Mouse (Mus musculus) testis, adult 2 months (tissue): ENCODE data around the gene Gm43517. TPM values are rescaled to one million over a fixed set of nuclear protein-coding genes. Genes with fewer than 3 reads are reported as not detected.
A peak's percentile ranks its signal among the peaks of the same experiment; 100 is the strongest.

Experiments used
- H3K27ac ChIP-seq: fragments of 200-500 bp; 2 replicates; pipeline ENCODE4 v1.5.1; 2012; ENCODE audit warnings: low read depth, low read length; ENCODE audit not compliant: control insufficient read depth, insufficient read depth
- H3K27me3 ChIP-seq: fragments of 200-500 bp; 2 replicates; pipeline ENCODE4 v1.6.1; 2012; ENCODE audit warnings: mild to moderate bottlenecking, low read length, moderate library complexity; ENCODE audit not compliant: control insufficient read depth, insufficient read depth
- H3K36me3 ChIP-seq: fragments of 200-500 bp; 2 replicates; pipeline ENCODE4 v1.6.1; 2012; ENCODE audit warnings: mild to moderate bottlenecking, low read length; ENCODE audit not compliant: control insufficient read depth, insufficient read depth
- H3K4me1 ChIP-seq: fragments of 200-500 bp; 2 replicates; pipeline ENCODE4 v1.6.1; 2012; ENCODE audit warnings: low read length; ENCODE audit not compliant: control insufficient read depth, insufficient read depth
- H3K4me3 ChIP-seq: fragments of 200-500 bp; 2 replicates; pipeline ENCODE4 v1.5.1; 2012; ENCODE audit warnings: low read depth, mild to moderate bottlenecking, low read length, moderate library complexity, mixed read lengths; ENCODE audit not compliant: control insufficient read depth
- CTCF ChIP-seq: fragments of 200-500 bp; IDR thresholded peaks from 2 replicates; pipeline ENCODE4 v1.5.1; 2012; ENCODE audit warnings: low read depth, mild to moderate bottlenecking, inconsistent platforms, low read length, moderate library complexity; ENCODE audit not compliant: control insufficient read depth, insufficient read depth, insufficient replicate concordance
- POLR2A ChIP-seq: fragments of 200-500 bp; IDR thresholded peaks from 2 replicates; pipeline ENCODE4 v1.6.1; 2012; ENCODE audit warnings: low read depth, mild to moderate bottlenecking, inconsistent platforms, low read length, moderate library complexity; ENCODE audit not compliant: control insufficient read depth
- polyA plus RNA-seq: library from polyadenylated mRNA; depleted of rRNA; stranded (reverse); fragments of >200 nt; gene quantifications from 2 replicates; pipeline ENCODE4 v1.2.3, GENCODE M21; 2012

The Gm43517 gene
- polyA plus RNA-seq, 1 experiment: 0.02 TPM

DNA sequence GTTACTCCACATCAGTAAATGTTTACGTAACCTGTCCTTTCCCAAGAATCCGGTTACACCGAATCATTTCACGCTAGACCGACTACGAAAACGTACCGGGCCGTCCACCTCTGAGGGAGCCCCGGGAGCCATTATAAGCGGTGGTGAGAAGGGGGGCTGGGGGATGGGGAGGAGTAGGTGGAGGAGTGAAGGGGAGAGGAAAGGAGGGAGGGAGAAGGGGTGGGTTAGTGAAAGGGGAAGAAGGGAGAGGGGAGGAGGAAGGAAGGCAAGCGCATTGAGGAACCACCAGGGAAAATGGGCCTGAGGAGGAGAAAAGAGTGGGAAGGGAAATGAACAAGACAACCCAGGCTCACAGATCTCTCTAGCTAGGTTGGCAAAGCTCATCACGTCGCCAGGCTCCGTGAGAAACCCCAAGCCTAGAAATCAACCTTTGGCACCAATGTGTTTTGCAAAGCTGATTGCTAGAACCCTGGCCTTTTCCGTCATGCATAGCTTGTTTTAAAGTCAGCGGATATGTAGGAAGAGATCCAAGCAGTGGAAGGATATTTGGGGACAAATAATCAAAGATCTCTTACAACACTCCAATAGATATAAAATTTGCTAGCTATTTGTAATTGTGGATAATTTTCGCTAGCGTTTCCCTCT is 3.1 kb upstream of the Gm43517 start:
- Histone ChIP-seq H3K4me3 (no peak overlapping the region), H3K4me1 (peaks cover 14% of the 10 kb centered on the region), H3K27me3 (peaks cover 11% of the 10 kb centered on the region), H3K27ac (no peak overlapping the region), H3K36me3 (no peaks in the 10 kb centered on the region)
- TF ChIP-seq POLR2A (no peak), CTCF (no peak)

DNA sequence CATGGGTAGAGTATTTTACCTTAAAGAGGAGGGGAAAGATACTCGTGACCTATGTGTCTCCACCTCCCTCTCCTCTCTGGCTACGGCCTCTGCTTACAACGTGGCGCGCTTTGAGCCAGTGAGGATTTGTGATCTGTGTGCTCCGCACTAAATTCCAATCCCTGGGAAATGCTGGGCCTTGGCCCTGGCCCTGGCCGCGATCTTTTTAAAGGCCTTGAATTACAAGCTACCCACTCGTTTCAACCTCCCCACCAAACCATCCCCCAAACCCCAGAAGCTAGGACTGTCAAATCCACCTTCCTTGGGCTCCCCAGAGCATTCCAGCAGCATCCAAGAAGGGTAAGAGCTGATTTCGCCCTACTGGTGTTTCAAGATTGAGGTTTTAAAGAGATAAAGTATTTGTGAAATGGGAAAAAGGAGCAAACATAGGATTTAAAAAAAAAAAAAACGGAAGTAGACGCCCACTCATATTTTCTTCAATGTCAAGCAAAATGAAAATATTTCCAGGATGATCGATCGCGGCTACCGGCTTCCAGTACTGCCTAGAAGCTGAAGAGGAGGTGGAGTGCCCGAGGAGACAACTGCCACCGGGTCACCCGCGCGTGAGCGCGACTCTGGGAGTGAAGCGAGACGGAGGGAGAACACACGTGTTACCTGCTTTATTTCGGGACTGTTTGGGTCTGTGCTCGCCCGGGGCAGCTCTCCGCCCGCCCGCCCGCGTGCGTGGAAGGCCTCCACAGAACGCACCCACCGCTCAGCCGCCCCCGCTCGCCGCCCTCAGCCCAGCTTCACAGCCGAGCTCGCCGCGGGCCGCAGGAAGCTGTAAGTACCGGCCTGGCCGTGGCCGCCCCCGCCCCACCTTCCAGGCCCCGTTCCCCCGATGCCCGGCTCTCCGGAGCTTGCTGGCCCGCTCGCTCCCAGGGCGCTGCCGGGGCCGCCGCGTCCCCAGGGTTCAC is 2.1 kb upstream of the Gm43517 start, which contains the start of gene Foxg1:
Foxg1 (plus strand) TSS at position 96 of the 956 bp plus-strand sequence.
- no peaks in the 10 kb centered on the region for H3K36me3 ChIP-seq
- TF ChIP-seq CTCF (no peak), POLR2A (no peak)
- peak within 1 kb of the TSS; percentile 60 for H3K4me3 ChIP-seq
- peaks cover 14% of the 10 kb centered on the region for H3K4me1 ChIP-seq
- H3K27me3 ChIP-seq: peaks cover 11% of the 10 kb centered on the region
- no peak within 1 kb of the TSS for H3K27ac ChIP-seq

DNA sequence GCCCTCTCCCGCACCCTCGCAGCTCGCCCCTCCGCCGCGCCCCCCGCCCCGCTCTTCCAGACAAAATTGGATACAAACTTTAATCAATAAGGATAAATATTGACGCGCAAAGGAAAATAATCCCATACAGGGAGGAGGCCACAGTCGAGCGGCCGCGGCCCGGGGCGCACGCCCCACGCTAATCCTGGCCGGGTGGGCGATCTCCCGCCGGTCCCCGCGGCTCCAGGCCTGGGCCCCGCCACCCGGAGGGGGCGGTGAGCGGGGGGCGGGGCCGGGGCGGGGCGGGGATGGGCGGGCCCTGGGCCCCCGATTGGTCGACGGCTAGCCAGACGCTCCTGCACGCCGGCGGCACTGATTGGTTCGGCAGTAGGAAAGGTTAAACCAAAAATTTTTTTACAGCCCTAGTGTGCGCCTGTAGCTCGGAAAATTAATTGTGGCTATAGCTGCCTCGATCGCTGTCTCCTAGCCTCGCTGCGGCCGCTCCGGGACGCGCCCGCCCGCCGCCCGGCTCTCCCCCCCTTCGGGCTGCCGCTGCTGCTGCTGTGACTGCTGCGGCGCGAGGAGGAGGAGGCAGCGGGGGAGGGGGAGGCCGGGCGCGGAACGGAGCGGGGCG is 1.3 kb upstream of the Gm43517 start:
- Histone ChIP-seq H3K27me3 (peaks cover 11% of the 10 kb centered on the region), H3K36me3 (no peaks in the 10 kb centered on the region), H3K4me1 (peaks cover 14% of the 10 kb centered on the region), H3K4me3 (peak overlapping the region; percentile 60), H3K27ac (no peak overlapping the region)
- TF ChIP-seq POLR2A (no peak), CTCF (no peak)

DNA sequence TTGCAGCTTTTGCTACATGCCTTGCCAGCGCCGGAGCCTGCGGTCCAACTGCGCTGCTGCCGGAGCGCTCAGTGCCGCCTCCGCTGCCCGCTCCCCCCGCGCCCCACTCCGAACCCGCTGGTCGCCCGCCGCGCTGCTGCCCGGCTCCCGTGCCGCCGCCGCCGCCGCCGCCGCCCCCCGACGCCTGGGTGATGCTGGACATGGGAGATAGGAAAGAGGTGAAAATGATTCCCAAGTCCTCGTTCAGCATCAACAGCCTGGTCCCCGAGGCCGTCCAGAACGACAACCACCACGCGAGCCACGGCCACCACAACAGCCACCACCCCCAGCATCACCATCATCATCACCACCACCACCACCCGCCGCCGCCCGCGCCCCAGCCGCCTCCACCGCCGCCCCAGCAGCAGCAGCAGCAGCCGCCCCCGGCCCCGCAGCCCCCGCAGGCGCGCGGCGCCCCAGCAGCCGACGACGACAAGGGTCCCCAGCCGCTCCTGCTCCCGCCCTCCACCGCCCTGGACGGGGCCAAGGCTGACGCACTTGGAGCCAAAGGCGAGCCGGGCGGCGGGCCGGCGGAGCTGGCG is 589 bp upstream of the Gm43517 start:
- Histone ChIP-seq H3K27ac (no peak overlapping the region), H3K27me3 (peaks cover 11% of the 10 kb centered on the region), H3K4me1 (peaks cover 14% of the 10 kb centered on the region), H3K4me3 (peak overlapping the region; percentile 44), H3K36me3 (no peaks in the 10 kb centered on the region)
- TF ChIP-seq POLR2A: no peak
- TF ChIP-seq CTCF: no peak

DNA sequence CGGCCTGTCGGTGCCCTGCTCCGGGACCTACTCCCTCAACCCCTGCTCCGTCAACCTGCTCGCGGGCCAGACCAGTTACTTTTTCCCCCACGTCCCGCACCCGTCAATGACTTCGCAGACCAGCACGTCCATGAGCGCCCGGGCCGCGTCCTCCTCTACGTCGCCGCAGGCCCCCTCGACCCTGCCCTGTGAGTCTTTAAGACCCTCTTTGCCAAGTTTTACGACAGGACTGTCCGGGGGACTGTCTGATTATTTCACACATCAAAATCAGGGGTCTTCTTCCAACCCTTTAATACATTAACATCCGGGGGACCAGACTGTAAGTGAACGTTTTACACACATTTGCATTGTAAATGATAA is 637 bp downstream of the Gm43517 start:
- peaks cover 14% of the 10 kb centered on the region for H3K4me1 ChIP-seq
- peaks cover 11% of the 10 kb centered on the region for H3K27me3 ChIP-seq
- peak overlapping the region; percentile 53 for H3K4me3 ChIP-seq
- H3K27ac ChIP-seq: no peak overlapping the region
- TF ChIP-seq CTCF (no peak), POLR2A (no peak)
- no peaks in the 10 kb centered on the region for H3K36me3 ChIP-seq

DNA sequence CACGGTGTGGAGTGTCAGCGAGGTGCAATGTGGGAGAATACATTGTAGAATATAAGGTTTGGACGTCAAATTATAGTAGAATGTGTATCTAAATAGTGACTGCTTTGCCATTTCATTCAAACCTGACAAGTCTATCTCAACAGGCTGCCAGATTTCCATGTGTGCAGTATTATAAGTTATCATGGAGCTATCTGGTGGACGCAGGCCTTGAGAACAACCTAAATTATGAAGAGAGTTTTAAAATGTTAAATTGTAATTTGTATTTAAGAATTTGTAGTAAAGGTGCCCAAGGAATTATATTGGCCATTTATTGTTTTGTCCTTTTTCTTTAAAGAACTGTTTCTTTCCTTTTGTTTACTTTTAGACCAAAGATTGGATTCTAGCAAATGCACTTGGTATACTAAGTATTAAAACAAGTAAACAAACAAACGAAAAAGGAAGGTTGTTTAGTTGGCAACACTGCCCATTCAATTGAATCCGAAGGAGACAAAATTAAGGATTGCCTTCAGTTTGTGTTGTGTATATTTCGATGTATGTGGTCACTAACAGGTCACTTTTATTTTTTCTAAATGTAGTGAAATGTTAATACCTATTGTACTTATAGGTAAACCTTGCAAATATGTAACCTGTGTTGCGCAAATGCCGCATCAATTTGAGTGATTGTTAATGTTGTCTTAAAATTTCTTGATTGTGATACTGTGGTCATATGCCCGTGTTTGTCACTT is 1.3 kb downstream of the Gm43517 start:
- H3K4me3 ChIP-seq: no peak overlapping the region
- peaks cover 18% of the 10 kb centered on the region for H3K4me1 ChIP-seq
- TF ChIP-seq POLR2A (no peak), CTCF (no peak)
- H3K27me3 ChIP-seq: peaks cover 11% of the 10 kb centered on the region
- H3K27ac ChIP-seq: no peak overlapping the region
- no peaks in the 10 kb centered on the region for H3K36me3 ChIP-seq
